Mouse (Mus musculus): Measurements from ENCODE around the gene Tgfa. TPM values are rescaled to one million over a fixed set of nuclear protein-coding genes. Genes with fewer than 3 reads are reported as not detected.

Tgfa gene
- polyA plus RNA-seq, 1 experiment from 2014 or later, result 1.9 TPM

DNA sequence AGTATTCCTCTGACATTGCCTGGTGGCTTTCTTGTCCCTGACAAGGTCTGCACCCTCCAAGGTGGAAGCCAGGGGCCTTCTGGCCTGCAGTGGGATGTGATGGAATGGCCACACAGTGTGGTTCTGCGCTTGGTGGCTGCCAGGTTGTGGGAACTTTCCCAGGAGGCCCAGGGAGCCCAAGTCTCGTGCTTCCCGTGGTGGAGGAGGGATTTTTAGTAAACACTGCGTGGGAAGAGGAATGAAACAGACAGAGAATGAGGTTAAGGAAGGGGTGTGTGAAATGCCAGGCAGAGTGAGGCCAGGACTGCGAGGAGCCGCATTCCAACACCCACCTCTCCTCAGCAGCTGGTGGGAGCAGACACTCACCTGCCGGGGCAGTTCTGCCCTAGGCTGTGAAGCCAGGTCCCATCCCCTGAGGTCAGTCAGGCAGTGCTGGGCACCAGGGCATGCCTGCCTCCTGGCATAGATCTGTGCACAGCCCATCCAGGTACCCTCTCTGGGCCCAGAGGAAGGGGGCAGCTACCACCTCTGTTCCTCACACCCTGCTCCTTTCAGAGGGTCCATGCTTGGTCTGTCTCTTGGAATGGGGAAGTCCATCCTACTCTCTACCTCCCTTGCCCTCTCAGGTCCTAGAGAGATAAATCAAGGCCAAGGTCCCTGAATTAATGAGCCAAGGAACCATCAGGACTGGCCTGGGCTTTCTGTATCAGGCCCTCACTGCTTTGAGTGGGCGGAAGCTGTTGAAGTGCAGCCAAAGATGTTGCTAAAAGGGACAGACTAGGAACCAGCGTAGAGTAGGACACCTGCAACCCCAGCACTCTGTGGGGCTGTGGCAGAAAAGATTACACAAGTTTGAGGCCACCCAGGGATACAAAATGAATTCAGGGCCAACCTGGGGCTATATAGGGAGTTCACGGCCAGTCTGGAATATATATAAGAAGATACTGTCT lies 57.4 kb downstream of the Tgfa start:
- Histone ChIP-seq H3K4me2 (ENCODE audit: low read depth, low read length, severe bottlenecking) (no peak overlapping the region), H3K9ac (ENCODE audit: low read length) (no peak overlapping the region), H3K4me1 (replicated peaks; ENCODE audit: control insufficient read depth, insufficient read depth, low read length) (peaks cover 6% of the 10 kb centered on the region; the same call in 1 of the 2 replicates), H3K36me3 (ENCODE audit: control insufficient read depth, insufficient read depth, low read length) (no peaks in the 10 kb centered on the region), H3K9me3 (ENCODE audit: control insufficient read depth, low read length) (no peaks in the 10 kb centered on the region), H3K27me3 (ENCODE audit: control insufficient read depth, insufficient read depth, low read length) (no peaks in the 10 kb centered on the region), H3K4me3 (ENCODE audit: low read depth, low read length) (no peak overlapping the region), H3K27ac (ENCODE audit: low read depth, low read length) (no peak overlapping the region)
- DNase-seq (ENCODE audit: low spot score) (no peak), ATAC-seq (replicated peaks; ENCODE audit: low FRiP score) (no peak)
- WGBS, result 82% methylated on average over 10 of the region's 10 CpGs

DNA sequence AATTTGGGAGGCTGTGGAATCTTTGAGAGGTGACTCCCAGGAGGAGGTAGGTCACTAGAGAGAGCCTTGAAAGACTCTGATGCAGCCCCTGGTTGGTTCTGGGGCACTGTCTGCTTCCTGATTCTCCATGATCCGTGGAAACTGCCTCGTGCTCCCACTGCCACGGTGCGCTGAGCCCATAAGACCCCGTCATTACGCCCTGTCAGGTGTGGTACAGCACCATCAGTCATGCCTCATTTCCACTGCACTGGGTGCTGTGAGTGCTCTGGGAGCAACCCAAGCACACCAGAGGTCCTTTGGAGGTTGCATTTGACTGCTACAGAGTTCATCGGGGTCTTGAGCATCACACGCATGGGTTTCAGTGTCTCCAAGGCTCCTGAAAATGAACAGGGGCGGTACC lies 60.9 kb downstream of the Tgfa start:
- WGBS, result 92% methylated on average over 9 of the region's 9 CpGs
- Histone ChIP-seq H3K36me3 (ENCODE audit: control insufficient read depth, insufficient read depth, low read length) (no peaks in the 10 kb centered on the region), H3K9me3 (ENCODE audit: control insufficient read depth, low read length) (no peaks in the 10 kb centered on the region), H3K4me3 (ENCODE audit: low read depth, low read length) (no peak overlapping the region), H3K9ac (ENCODE audit: low read length) (no peak overlapping the region), H3K4me1 (replicated peaks; ENCODE audit: control insufficient read depth, insufficient read depth, low read length) (0 out of 2 replicates have a peak, but pooled peaks cover under 1% of the 10 kb centered on the region), H3K27ac (ENCODE audit: low read depth, low read length) (no peak overlapping the region), H3K4me2 (ENCODE audit: low read depth, low read length, severe bottlenecking) (no peak overlapping the region), H3K27me3 (ENCODE audit: control insufficient read depth, insufficient read depth, low read length) (no peaks in the 10 kb centered on the region)
- ATAC-seq (replicated peaks; ENCODE audit: low FRiP score) (no peak), DNase-seq (ENCODE audit: low spot score) (no peak)

DNA sequence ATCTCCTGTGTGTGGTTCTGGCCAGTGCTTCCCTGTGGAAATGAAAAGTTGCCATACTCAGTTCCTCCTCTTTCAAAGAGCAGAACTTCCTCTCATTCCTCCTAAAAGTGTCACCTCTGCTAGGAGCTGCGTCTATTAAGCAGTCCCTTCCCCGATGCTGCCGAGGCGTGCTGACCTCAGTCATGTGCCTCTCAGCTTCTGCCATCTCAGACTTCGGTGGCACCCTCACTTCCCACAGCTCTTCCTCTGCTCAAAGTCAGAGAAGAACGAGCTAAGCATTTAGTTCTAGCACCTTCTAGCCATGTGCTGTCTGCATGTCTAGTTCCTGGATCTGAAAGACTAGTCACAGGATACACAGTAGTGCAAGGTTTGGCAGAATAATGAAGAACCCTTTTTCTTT lies 64.2 kb downstream of the Tgfa start:
- no peak overlapping the region for H3K9ac ChIP-seq (ENCODE audit: low read length)
- H3K4me3 ChIP-seq (ENCODE audit: low read depth, low read length), result no peak overlapping the region
- no peaks in the 10 kb centered on the region for H3K27me3 ChIP-seq (ENCODE audit: control insufficient read depth, insufficient read depth, low read length)
- no peak overlapping the region for H3K27ac ChIP-seq (ENCODE audit: low read depth, low read length)
- H3K4me2 ChIP-seq (ENCODE audit: low read depth, low read length, severe bottlenecking), result no peak overlapping the region
- ATAC-seq (replicated peaks; ENCODE audit: low FRiP score), result no peak
- H3K4me1 ChIP-seq (replicated peaks; ENCODE audit: control insufficient read depth, insufficient read depth, low read length), result no peaks in the 10 kb centered on the region
- H3K9me3 ChIP-seq (ENCODE audit: control insufficient read depth, low read length), result no peaks in the 10 kb centered on the region
- no peak for DNase-seq (ENCODE audit: low spot score)
- 91% methylated on average over 6 of the region's 6 CpGs for WGBS
- H3K36me3 ChIP-seq (ENCODE audit: control insufficient read depth, insufficient read depth, low read length), result no peaks in the 10 kb centered on the region

DNA sequence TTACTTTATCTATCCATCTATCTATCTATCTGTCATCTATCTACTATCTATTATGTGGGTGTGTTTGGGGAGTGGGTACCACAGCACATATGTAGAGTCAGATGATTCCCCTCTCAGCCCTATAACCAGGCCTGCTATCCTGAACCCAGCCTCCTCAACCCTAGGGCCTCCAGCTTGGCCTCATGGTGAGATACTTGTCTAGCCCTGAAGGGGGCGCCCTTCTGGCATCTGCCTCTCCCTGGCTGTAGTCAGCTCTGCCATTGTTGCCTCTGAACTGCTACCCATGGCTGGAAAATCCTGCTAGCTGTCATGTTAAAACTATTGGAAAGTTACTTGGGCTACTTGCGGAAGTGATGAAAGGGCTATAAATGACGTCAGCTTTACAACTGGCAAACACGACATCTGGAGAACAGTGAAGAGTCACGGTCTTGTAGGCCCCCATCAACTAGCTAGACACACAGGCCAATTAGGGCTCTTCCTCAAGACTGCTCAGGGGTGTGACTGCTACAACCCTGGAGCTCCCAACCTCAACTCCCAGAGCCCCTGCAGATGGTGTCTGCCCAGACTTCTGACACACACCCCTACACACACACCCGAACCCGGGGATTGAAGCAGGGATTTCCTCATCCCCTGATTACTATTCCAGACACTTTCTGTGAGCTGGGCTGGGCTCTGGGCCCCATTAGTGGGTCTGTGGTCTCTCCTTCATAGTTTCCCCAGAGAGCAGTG lies 65.5 kb downstream of the Tgfa start:
- H3K4me2 ChIP-seq (ENCODE audit: low read depth, low read length, severe bottlenecking), result no peak overlapping the region
- no peaks in the 10 kb centered on the region for H3K4me1 ChIP-seq (replicated peaks; ENCODE audit: control insufficient read depth, insufficient read depth, low read length)
- no peak overlapping the region for H3K9ac ChIP-seq (ENCODE audit: low read length)
- H3K4me3 ChIP-seq (ENCODE audit: low read depth, low read length), result no peak overlapping the region
- H3K27me3 ChIP-seq (ENCODE audit: control insufficient read depth, insufficient read depth, low read length), result no peaks in the 10 kb centered on the region
- no peaks in the 10 kb centered on the region for H3K36me3 ChIP-seq (ENCODE audit: control insufficient read depth, insufficient read depth, low read length)
- H3K27ac ChIP-seq (ENCODE audit: low read depth, low read length), result no peak overlapping the region
- ATAC-seq (replicated peaks; ENCODE audit: low FRiP score) (no peak), DNase-seq (ENCODE audit: low spot score) (no peak)
- WGBS, result 82% methylated on average over 7 of the region's 7 CpGs
- H3K9me3 ChIP-seq (ENCODE audit: control insufficient read depth, low read length), result no peaks in the 10 kb centered on the region

DNA sequence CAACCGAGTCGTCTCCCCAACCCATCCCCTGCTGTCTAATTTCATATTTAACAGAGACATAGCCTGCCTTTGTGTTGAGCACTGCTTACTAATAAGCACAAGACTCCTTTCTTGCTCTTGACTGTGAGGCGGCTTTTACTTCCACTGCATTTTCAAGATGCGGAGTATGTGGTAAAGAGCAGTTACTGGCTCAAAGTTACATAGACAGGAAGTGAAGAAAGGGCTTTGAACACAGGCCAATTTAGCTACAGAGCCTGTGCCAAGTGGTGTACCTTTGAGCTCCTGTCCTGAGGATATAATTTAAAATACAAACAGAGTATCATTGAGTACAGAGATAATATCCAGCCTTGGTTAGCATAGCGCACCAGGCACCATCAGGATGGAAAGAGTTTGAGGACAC lies 71.8 kb downstream of the Tgfa start:
- Histone ChIP-seq H3K9me3 (ENCODE audit: control insufficient read depth, low read length) (no peaks in the 10 kb centered on the region), H3K27ac (ENCODE audit: low read depth, low read length) (no peak overlapping the region), H3K4me1 (replicated peaks; ENCODE audit: control insufficient read depth, insufficient read depth, low read length) (no peaks in the 10 kb centered on the region), H3K36me3 (ENCODE audit: control insufficient read depth, insufficient read depth, low read length) (no peaks in the 10 kb centered on the region), H3K9ac (ENCODE audit: low read length) (no peak overlapping the region), H3K4me2 (ENCODE audit: low read depth, low read length, severe bottlenecking) (no peak overlapping the region), H3K4me3 (ENCODE audit: low read depth, low read length) (no peak overlapping the region), H3K27me3 (ENCODE audit: control insufficient read depth, insufficient read depth, low read length) (no peaks in the 10 kb centered on the region)
- 88% methylated on average over 5 of the region's 5 CpGs for WGBS
- ATAC-seq (replicated peaks; ENCODE audit: low FRiP score) (no peak), DNase-seq (ENCODE audit: low spot score) (no peak)

DNA sequence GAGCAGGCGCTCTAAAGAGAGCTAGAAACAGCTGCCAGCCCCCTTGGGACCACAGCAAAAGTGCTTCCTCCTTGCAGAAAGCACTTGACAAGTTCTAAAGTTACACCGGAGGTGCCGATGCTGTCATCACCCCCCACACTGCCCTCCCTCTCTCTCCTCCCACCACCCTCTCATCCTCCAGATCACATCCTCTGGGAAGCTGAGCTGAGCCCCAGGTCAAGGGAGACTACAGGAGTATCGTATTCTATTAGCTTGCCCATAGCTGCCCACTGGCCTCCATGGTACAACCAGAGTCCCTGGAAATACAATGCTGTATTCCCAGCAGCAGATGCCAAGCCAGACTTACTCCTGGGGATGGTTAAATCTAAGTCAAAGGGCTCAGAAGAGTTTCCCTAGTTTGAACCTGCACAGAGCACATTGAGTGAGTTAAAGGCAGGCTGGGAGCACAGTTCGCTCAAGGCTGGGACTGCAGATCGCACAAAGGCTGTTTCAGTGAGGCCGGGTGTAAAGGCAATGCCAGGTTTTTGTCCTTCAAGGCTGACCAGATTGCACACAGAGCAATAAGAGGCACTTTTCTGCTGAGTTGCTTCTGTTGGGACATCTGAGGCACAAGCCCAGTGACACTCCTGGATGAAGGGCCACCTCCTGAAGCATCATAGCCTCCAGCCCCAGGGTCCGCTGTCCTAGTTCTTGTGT lies 75.5 kb downstream of the Tgfa start:
- no peak overlapping the region for H3K4me3 ChIP-seq (ENCODE audit: low read depth, low read length)
- no peak overlapping the region for H3K27ac ChIP-seq (ENCODE audit: low read depth, low read length)
- H3K9me3 ChIP-seq (ENCODE audit: control insufficient read depth, low read length), result no peaks in the 10 kb centered on the region
- no peak overlapping the region for H3K4me2 ChIP-seq (ENCODE audit: low read depth, low read length, severe bottlenecking)
- no peaks in the 10 kb centered on the region for H3K36me3 ChIP-seq (ENCODE audit: control insufficient read depth, insufficient read depth, low read length)
- 79% methylated on average over 8 of the region's 8 CpGs for WGBS
- ATAC-seq (replicated peaks; ENCODE audit: low FRiP score) (no peak), DNase-seq (ENCODE audit: low spot score) (no peak)
- no peaks in the 10 kb centered on the region for H3K4me1 ChIP-seq (replicated peaks; ENCODE audit: control insufficient read depth, insufficient read depth, low read length)
- H3K27me3 ChIP-seq (ENCODE audit: control insufficient read depth, insufficient read depth, low read length), result no peaks in the 10 kb centered on the region
- no peak overlapping the region for H3K9ac ChIP-seq (ENCODE audit: low read length)

DNA sequence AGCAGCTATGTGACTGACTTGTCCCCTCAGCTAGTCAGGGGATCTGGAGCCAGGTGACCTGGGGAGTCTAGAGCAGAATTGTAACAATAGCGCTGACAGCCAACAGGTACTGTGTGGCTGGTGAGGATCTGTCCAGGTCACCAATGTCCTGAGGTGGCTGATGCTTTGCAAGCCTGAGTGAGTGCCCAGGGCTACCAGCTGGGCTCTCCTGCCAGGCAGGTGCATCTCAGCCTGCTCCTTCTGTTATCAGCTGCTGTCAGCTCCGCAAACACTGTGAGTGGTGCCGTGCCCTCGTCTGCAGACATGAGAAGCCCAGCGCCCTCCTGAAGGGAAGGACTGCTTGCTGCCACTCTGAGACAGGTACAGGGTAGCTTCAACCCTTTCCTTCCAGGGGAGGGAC lies 76.1 kb downstream of the Tgfa start:
- no peak overlapping the region for H3K27ac ChIP-seq (ENCODE audit: low read depth, low read length)
- DNase-seq (ENCODE audit: low spot score) (no peak), ATAC-seq (replicated peaks; ENCODE audit: low FRiP score) (no peak)
- H3K4me3 ChIP-seq (ENCODE audit: low read depth, low read length), result no peak overlapping the region
- no peaks in the 10 kb centered on the region for H3K27me3 ChIP-seq (ENCODE audit: control insufficient read depth, insufficient read depth, low read length)
- H3K9ac ChIP-seq (ENCODE audit: low read length), result no peak overlapping the region
- H3K36me3 ChIP-seq (ENCODE audit: control insufficient read depth, insufficient read depth, low read length), result no peaks in the 10 kb centered on the region
- H3K9me3 ChIP-seq (ENCODE audit: control insufficient read depth, low read length), result no peaks in the 10 kb centered on the region
- no peak overlapping the region for H3K4me2 ChIP-seq (ENCODE audit: low read depth, low read length, severe bottlenecking)
- 82% methylated on average over 5 of the region's 5 CpGs for WGBS
- no peaks in the 10 kb centered on the region for H3K4me1 ChIP-seq (replicated peaks; ENCODE audit: control insufficient read depth, insufficient read depth, low read length)

DNA sequence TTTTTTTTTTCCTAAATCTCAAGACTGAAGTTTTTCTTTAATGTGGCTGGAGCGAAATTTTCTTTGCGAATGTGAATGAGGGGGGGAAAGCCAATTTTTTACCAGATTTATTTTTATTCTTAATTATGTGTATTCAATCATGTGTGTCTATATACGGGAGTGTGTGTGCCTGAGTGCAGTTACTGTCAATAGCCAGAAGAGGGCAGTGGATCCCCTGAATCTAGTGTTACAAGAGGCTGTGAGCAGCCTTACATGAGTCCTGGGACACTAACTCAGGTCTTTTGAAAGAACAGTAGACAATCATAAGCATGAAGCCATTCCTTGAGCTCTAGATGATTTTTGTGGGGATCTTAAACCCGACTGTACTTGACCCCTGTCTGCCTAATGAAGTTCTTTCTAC lies 80.7 kb downstream of the Tgfa start:
- H3K9me3 ChIP-seq (ENCODE audit: control insufficient read depth, low read length), result no peaks in the 10 kb centered on the region
- H3K36me3 ChIP-seq (ENCODE audit: control insufficient read depth, insufficient read depth, low read length), result no peaks in the 10 kb centered on the region
- DNase-seq (ENCODE audit: low spot score), result no peak

More for the DNA sequence above, 80.7 kb downstream of the Tgfa start:
- 88% methylated on average over 4 of the region's 4 CpGs for WGBS
- Histone ChIP-seq H3K27ac (ENCODE audit: low read depth, low read length) (no peak overlapping the region), H3K4me3 (ENCODE audit: low read depth, low read length) (no peak overlapping the region), H3K4me1 (replicated peaks; ENCODE audit: control insufficient read depth, insufficient read depth, low read length) (no peaks in the 10 kb centered on the region), H3K27me3 (ENCODE audit: control insufficient read depth, insufficient read depth, low read length) (no peaks in the 10 kb centered on the region), H3K4me2 (ENCODE audit: low read depth, low read length, severe bottlenecking) (no peak overlapping the region), H3K9ac (ENCODE audit: low read length) (no peak overlapping the region)
- ATAC-seq (replicated peaks; ENCODE audit: low FRiP score), result no peak

Measured in forebrain, embryonic 11.5 days (tissue).